Mouse (Mus musculus) CH12F3 (cell line): ENCODE results near the gene Zbp1.

ENCODE experiments used
- in situ Hi-C: fragments of 300-500 bp; cut with MboI; formaldehyde crosslinking; loops from 2 replicates; pipeline ENCODE4 v1.14.3; 2020; ENCODE audit warnings: low sequenced_read_pairs

The Zbp1 gene

DNA sequence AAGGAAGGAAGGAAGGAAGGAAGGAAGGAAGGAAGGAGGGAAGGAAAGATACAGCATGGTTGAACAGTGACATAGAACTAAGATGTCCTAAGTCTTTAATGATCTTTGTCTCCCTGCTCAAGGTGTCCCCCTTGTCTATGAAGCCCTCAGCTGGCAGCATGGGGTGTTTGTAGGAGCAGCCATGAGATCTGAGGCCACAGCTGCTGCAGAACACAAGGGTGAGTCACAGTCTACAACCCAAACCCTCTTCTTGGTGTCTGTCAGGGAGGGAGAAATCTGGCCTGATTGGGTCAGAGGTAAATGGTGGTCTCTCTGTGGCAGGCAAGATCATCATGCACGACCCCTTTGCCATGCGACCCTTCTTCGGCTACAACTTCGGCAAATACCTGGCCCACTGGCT lies 60.9 kb downstream of the Zbp1 start:
- in situ Hi-C loops, result no loop called here

DNA sequence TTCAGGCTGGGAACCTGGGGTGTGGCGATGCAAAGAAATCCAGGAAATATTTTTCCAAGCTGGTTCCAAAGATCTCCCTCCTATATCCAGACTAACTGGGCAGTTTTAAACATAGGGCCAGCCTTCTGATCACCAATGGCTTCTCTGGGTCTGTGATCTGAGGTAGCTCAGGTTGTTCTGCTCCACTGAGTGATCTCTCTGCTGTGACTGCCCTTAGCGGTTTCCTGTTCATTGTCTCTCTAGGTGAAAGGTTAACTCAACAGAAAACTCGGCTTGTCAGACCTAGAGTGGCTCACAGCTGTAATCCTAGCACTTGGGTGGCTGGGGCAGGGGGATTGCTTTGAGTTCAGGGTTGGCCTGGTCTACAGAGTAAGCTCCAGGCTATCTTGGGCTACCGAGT lies 61.3 kb downstream of the Zbp1 start:
- in situ Hi-C loops, result no loop called here

DNA sequence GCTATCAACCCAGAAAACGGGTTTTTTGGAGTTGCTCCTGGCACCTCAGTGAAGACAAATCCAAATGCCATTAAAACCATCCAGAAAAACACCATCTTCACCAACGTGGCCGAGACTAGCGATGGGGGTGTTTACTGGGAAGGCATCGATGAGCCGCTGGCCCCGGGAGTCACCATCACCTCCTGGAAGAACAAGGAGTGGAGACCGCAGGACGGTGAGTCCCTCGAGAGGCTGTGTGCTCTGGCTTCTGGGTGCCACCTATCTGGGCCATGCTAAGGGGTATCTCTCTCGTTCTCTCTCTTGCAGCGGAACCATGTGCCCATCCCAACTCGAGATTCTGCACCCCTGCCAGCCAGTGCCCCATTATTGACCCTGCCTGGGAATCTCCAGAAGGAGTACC lies 61.8 kb downstream of the Zbp1 start:
- in situ Hi-C loops, result no loop called here
